In genomic region chr16:97304156-97304735, GRCm38 (mm10) we compare ENCODE assay signal across 12 mouse cellular contexts. TPM values are rescaled to one million over a fixed set of nuclear protein-coding genes. Genes with fewer than 3 reads are reported as not detected.
DNase-seq lines count a peak whose midpoint lies in the region; ATAC-seq and TF ChIP-seq lines count a peak whose summit lies in the region.
"Had no signal": no experiment of that assay in that cellular context is flagged by ENCODE, and none has a peak within 500 bp of the region (broad histone marks: within the 10 kb centered on the region; RNA-seq: fewer than 3 reads in every experiment).

No protein-coding gene starts in this region.

- no peak overlapping the region for H3K27ac ChIP-seq in hindbrain, postnatal 0 days
- H3K27ac ChIP-seq in hindbrain, embryonic 14.5 days: no peak overlapping the region
- H3K27ac ChIP-seq: limb, embryonic 10.5 days had no signal

- TF ChIP-seq CTCF in hindbrain, postnatal 0 days (IDR thresholded peaks at IDR 0.05; ENCODE audit: low read depth): 0 out of 2 replicates have a peak, but pooled peaks have one; percentile 9

- H3K4me3 ChIP-seq in hindbrain, postnatal 0 days (ENCODE audit: low read length): no peak overlapping the region
- H3K4me3 ChIP-seq in hindbrain, embryonic 14.5 days (replicated peaks; ENCODE audit: low read length): no peak overlapping the region
- H3K4me3 ChIP-seq: erythroblast, embryonic 14.5 days; limb, embryonic 10.5 days had no signal

- no peak overlapping the region for H3K4me2 ChIP-seq in hindbrain, postnatal 0 days (ENCODE audit: low read depth, low read length)
- no peak overlapping the region for H3K4me2 ChIP-seq in hindbrain, embryonic 14.5 days (replicated peaks)

- 0 out of 2 replicates have a peak, but pooled peaks have one; percentile 45 for ATAC-seq in hindbrain, postnatal 0 days
- no peak for ATAC-seq in hindbrain, embryonic 14.5 days (ENCODE audit: low FRiP score)

- H3K9me3 ChIP-seq in hindbrain, postnatal 0 days (ENCODE audit: low read length): no peaks in the 10 kb centered on the region
- no peaks in the 10 kb centered on the region for H3K9me3 ChIP-seq in hindbrain, embryonic 14.5 days (ENCODE audit: control insufficient read depth, low read length)
- H3K9me3 ChIP-seq: limb, embryonic 10.5 days had no signal

- H3K9ac ChIP-seq in hindbrain, postnatal 0 days (replicated peaks; ENCODE audit: low read length): no peak overlapping the region
- H3K9ac ChIP-seq in hindbrain, embryonic 14.5 days: no peak overlapping the region

- whole genome bisulfite sequencing in hindbrain, postnatal 0 days: 39% methylated on average over 5 of the region's 5 CpGs
- WGBS in hindbrain, embryonic 14.5 days: 49% methylated on average over 5 of the region's 5 CpGs

- no peaks in the 10 kb centered on the region for H3K27me3 ChIP-seq in hindbrain, postnatal 0 days (ENCODE audit: insufficient read depth, low read length)
- no peaks in the 10 kb centered on the region for H3K27me3 ChIP-seq in hindbrain, embryonic 14.5 days (ENCODE audit: control insufficient read depth, insufficient read depth, low read length)

- no peaks in the 10 kb centered on the region for H3K4me1 ChIP-seq in hindbrain, postnatal 0 days (ENCODE audit: insufficient read depth, low read length)
- no peaks in the 10 kb centered on the region for H3K4me1 ChIP-seq in hindbrain, embryonic 14.5 days (replicated peaks; ENCODE audit: control insufficient read depth, insufficient read depth, low read length)

- H3K36me3 ChIP-seq in hindbrain, postnatal 0 days (ENCODE audit: insufficient read depth, low read length): no peaks in the 10 kb centered on the region
- H3K36me3 ChIP-seq in hindbrain, embryonic 14.5 days (replicated peaks; ENCODE audit: control insufficient read depth, insufficient read depth): no peaks in the 10 kb centered on the region
- H3K36me3 ChIP-seq: limb, embryonic 10.5 days had no signal

- peak; percentile 42 to 54 for DNase-seq in cerebellum, postnatal 10 days
- no peak for DNase-seq in cerebellum, adult 8-10 months
- DNase-seq in hindbrain, postnatal 0 days (ENCODE audit: low spot score): peak; percentile 60
- no peak for DNase-seq in hindbrain, embryonic 14.5 days (ENCODE audit: low spot score)
- DNase-seq in right cerebral cortex, postnatal 14 days: peak; percentile 34
- DNase-seq in right cerebral cortex, postnatal 25 days: no peak
- DNase-seq in skeletal muscle tissue, adult 2 months (ENCODE audit: low read depth, low spot score): peak; percentile 73
- DNase-seq in adrenal gland, adult 2 months: no peak
- DNase-seq: kidney, adult 18-20 months; lung, adult 18-20 months had no signal

RNA-seq across cellular contexts. Expression of gene Bace2, which starts 52.3 kb away (rescaled TPM):
- 1.5 and 2.7 TPM in 2 replicates for total RNA-seq in hindbrain, postnatal 0 days (2014; rRNA removed)
- polyA plus RNA-seq in hindbrain, postnatal 0 days (2015; fragmentation: Nextera tagmentation; extraction: Ambion mirVana): 6.1 and 9.1 TPM in 2 replicates
- polyA plus RNA-seq in hindbrain, embryonic 14.5 days (2014; fragmentation: Nextera tagmentation; extraction: Ambion mirVana): 6.4 and 8.7 TPM in 2 replicates
- total RNA-seq in adrenal gland, adult 2 months (2021): 10 to 100 TPM; 13.4 to 26.0 TPM
- 3.5 and 4.6 TPM in 2 replicates for polyA plus RNA-seq in adrenal gland, adult 2 months (2012; rRNA removed)
- polyA plus RNA-seq: erythroblast, embryonic 14.5 days had no signal

Comparison
In these comparisons a context has a peak if more than half of its experiments do, and no peak if none do; other contexts are left out.
1. DNase-seq: peak in cerebellum, postnatal 10 days (2 of 2), hindbrain, postnatal 0 days (single experiment), right cerebral cortex, postnatal 14 days (single experiment) and skeletal muscle tissue, adult 2 months (single experiment); none in cerebellum, adult 8-10 months (single experiment), hindbrain, embryonic 14.5 days (single experiment), right cerebral cortex, postnatal 25 days (single experiment) and adrenal gland, adult 2 months (single experiment).